Mouse (Mus musculus): Measurements from ENCODE around the gene Cdc34.

Cdc34 gene

DNA sequence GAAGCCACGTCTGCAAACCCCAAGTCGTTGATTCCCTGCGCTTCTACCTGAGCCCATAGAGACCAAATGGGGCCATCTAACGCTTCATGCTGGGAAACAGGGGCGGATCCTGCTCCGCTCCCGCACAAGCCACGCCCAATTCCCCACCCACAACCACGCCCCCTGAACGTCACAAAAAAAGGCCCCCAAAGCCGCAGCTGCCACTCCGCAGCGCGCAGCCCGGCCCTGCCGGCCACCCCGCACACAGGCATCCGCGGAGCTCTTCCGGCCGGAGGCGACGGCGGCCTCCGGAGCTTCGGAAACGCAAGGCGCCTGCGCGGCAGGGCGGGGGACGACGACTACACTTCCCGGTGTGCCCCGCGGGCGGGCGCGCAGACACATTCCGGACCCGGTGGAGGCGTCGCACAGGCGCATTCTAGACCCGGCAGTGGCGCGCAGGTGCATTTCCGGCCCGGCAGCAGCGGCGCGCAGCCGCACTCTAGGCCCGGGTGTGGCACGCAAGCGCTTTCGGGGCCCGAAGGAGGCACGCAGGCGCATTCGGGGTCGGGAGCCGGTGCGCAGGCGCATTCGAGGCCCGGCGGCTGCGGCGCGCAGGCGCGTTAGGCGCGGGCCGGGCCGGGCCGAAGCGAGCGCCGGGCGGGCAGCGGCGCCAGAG is at the start of gene Cdc34:
Gene Cdc34 (plus strand): TSS at position 605 of the 655 bp plus-strand sequence.
- peak; percentile 99 for DNase-seq

- no peak for DNase-seq
Observed at GRCm38 (mm10) chr10:79633006-79633777, 48.8 kb upstream of the Cdc34 start.

DNA sequence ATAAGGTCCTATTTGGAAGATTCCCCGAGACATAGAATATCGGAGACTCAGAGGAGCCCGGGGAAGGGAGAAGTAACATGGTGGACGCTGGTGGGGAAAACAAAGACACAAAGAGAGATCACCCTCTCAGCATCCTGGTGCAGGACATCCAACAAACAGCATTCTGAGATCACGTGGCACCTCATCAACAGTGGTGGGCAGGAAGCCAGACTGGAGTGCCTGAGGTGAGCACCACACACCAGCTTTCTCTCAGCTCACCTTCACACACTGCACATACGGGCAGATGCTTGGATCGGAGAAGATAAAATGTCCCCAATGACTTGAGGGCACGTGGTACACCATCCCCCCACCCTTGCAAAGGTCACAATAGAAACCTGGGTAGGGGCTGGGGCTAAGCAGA is 45.7 kb upstream of the Cdc34 start:
- DNase-seq: no peak

DNA sequence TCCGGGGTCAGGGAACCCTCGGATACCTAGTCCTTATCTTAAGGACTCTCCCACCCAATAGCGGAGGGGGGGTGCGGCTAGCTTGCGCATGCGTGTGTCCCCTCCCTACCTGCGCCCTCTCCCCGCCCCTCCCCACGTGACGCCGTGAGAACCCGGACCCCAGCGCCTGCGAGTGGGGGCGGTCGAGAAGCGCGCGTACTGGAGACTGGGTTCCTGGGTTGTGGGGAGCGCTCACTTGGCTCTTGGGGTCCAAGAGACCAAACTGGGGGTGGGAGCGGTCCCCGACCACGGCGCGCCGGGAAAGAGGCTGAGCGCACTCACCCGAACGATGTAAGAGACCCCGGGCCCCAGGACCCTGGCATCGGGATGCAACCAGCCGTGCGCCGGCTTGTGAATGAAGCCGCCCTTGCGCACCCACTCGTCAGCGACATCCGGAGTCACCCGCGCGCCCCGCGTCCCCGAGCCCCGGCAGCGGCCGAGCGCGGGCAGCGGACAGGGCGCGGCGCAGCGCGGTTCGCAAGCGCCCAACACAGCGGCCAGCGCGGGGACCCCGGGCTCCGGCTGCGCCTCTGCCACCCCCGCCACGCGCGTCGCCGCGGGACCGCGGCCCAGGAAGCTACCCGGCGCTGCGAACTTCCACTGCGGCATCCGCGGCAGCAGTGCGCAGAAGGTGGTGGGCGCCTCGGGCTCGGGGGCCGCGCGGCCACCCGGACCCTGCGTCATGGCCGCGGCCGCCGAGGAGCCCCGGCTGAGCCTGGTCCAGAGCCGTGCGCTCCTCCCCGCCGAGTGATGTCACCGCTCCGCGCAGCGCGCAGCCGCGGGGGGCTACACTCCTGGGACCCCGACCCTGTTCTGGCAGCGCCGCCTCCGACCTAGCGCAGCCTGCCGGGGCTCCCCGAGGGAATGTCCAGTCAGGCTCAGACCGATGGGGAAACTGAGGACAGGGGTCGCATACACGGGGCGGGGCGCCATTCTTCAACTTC is 44.6 kb upstream of the Cdc34 start, which contains the start of gene Shc2:
Gene Shc2 (minus strand): TSS at position 791 of the 983 bp plus-strand sequence.
- no peak for DNase-seq

- no peak for DNase-seq
Observed at GRCm38 (mm10) chr10:79638486-79639204, 43.4 kb upstream of the Cdc34 start.

- DNase-seq: no peak
Observed at GRCm38 (mm10) chr10:79645711-79646110, 36.3 kb upstream of the Cdc34 start, which contains the start of gene Odf3l2. Gene Odf3l2, minus strand, starts transcription at chr10:79645738.

- DNase-seq: peak; percentile 52
Observed at GRCm38 (mm10) chr10:79649070-79649751, 32.8 kb upstream of the Cdc34 start.

DNA sequence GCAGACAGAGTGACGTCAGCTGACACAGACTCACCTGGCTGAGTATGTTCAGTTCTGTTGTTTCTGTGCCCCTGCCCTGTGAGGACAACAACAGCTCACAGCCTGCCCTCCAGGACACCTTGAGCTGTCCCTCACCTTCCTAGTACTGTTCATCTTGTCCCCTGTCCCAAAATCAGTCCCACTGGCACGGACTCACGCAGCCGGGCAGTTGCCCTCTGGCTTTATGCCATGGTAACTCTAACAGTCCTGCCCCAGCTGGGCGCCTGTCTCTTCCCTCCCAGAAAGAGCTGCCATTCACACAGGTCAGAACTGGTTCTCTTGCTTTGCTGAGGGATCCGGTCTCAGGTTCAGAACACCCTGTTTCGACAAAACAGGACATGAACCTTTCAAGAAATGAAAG is 29.2 kb upstream of the Cdc34 start:
- DNase-seq: no peak

DNA sequence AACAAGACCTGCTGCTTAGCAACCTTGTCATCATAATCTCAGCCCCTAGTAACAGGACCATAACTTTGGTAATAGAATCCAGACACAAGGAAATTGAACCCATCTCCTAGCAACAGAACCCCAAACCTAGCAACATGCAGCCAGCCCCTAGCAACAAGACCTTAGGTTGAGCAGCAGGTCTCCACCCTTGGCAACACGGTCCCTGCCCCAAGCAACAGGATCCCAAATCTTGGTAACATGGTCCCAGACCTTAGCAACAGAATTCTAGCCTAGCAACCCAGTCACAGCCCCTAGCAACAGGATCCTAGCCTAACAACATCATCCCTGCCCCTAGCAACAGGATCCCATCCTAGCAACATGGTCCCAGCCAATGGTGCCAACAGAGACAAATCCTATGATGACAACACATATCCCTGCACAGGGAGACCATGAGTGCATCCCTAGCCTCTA is 27.0 kb upstream of the Cdc34 start:
- DNase-seq: no peak

GRCm38 (mm10) chr10:79658829-79659228 is 23.2 kb upstream of the Cdc34 start:
- peak; percentile 45 for DNase-seq

GRCm38 (mm10) chr10:79660298-79660697 is 21.7 kb upstream of the Cdc34 start:
- no peak for DNase-seq

GRCm38 (mm10) chr10:79661861-79662260 is 20.1 kb upstream of the Cdc34 start:
- DNase-seq: no peak

DNA sequence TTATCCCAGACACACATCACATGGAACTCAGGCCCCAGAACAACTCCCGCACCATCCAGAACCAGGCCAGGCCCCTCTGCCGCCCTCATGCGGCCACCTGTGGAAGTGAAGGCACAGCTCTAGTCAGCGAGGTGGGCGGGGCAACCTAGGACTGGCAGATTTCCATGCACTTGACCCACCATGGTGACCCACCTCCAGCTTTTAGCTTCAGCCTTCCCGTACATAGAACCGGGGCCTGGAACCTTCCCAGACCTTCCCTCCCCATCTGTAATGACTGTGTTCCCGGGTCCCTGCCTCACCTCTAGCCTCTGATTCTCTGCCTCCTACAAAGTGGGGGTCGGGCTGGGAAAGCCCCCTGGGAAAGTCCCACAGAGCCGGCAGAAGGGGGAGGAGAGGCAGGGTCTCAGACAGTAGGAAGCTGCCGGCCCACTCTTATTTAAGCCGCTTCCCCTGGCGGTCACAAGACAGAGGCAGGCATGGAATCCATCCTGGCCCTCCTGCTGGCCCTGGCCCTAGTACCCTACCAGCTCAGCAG is 17.8 kb upstream of the Cdc34 start, which contains the start of gene Madcam1:
Gene Madcam1 (plus strand): TSS at position 429 of the 535 bp plus-strand sequence.
- DNase-seq: peak; percentile 77

GRCm38 (mm10) chr10:79665051-79665450 is 16.9 kb upstream of the Cdc34 start:
- DNase-seq: no peak

DNA sequence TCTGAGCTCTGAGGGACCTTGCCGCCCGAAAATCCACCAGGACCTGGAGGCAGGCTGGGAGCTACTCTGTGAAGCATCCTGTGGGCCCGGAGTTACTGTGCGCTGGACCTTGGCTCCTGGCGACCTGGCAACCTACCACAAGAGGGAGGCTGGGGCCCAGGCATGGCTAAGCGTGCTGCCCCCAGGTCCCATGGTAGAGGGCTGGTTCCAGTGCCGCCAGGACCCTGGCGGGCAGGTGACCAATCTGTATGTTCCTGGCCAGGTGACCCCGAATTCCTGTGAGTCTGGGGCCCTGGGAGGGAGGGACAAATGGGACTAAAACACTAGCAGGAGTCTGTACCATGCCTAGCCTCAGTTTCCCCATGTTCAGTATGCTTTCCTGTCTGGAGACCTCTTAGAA is 15.5 kb upstream of the Cdc34 start:
- DNase-seq: no peak

- DNase-seq: no peak
Observed at GRCm38 (mm10) chr10:79668076-79668475, 13.9 kb upstream of the Cdc34 start.

DNA sequence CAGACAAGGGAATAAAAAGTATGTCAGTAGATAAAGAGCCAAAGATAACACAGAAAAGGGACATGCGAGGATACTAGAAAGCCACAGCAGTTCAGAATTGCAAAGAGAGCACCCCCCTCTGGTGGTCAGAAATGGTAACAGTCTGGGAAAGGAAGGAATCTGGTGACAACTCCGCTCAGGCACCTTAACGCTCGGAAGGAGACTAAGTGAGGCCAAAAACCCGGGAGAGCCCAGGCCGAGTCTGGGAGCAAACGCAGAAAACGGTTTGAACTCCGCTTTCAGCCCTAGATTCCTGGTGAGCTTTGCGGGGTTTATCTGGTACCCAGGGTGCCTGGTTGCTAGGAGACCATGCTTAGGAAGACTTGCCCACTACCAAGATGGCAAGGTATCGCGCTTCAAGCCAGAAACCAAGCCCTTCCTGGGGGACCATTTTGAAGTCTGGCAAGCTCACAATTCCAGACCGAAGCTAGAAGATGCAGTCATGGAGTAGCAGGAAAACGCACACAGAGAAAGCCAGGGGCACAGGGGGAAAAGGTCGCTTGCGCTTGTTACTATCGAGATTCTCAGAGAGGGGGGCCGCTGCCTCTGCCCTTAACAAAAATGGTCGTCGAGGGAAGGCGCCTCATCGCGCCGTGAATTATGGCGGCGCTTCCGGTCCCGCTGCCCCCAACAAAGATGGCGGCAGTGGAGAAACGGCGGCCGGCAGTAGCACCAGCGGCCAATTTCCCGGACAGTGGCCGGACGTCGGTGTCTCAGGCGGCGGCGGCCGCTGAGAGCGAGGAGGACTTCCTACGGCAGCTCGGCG is 13.0 kb upstream of the Cdc34 start, which contains the start of gene Tpgs1:
Gene Tpgs1 (plus strand): TSS at position 599 of the 805 bp plus-strand sequence.
- DNase-seq: peak; percentile 88

DNA sequence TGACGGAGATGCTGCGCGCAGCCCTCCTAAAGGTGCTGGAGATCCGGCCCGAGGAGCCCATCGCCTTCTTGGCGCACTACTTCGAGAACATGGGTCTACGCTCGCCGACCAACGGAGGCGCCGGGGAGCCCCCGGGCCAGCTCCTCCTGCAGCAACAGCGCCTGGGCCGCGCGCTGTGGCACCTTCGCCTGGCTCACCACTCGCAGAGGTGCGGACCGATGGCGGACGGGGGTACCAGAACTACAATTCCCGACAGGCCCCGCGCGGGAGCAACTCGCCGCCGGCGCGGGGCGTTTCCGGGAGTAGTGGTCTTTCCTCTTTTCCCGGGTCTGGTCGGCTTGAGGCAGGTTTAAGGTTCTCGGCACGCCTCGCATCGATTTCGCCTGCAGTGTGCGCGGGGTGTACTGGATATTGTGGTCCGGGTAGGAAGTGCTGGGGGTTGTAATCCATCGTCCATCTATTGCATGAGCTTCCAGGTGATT is 12.4 kb upstream of the Cdc34 start:
- peak; percentile 81 for DNase-seq

DNA sequence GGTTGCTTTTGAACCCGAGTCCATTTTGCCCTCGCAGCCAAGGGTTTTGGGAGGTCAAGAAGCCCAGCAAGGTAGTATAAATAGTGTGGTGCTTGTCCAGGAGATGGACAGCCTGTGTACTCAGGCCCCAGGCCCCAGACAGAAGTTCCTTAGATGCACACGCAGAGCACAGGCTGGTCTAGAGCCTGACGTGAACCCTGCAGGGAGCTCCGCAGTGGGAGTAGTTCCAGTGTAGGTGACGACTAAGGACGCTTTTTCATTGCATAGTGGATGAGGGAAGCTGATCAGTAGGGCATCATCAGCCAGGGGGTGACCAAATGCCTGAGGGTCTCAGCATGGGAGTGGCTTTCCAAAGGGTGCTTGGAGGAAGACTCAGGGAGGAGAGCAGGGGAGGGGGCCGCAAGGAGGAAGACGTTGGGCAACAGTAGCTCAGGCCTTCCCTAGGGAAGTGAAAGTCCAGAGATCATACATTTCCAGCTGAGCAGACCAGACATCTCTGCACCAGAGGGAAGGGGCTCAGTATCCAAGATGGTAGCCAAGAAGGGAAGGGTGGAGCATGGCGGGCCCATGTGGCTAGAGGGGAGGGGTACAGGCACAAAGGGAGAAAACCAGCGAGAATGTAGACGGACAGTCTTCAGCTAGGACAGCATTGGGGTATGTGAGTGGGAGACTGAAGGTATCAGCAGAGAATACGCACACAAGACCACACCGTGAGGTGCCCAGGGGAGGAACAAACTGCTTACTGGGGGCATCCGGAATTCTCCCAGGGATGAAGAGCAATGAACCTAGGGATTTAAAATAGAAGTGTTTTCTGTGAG is 11.7 kb upstream of the Cdc34 start:
- DNase-seq: no peak
